In the genomic region with DNA sequence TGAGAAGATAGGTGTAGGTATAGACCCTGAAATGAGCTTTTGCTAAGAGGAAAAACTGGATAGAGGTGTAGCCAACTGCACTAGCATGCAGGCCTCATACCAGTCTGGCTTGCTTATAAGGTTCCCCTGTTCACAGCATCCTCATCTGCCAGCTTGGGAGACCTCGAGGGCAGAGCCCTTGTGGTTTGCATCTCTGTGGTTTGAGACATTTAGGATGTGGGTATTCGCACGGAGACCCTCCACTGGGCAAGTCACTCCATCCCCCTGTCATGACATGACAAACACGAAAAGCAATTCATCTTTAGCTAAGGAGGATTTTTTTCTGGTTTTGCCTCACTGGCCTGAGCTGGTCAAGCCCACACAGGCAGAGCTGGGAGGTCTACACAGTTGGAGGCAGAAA, we compare ENCODE assay signal across 46 mouse cellular contexts. TPM values are rescaled to one million over a fixed set of nuclear protein-coding genes. Genes with fewer than 3 reads are reported as not detected.
"Had no signal": no experiment of that assay in that cellular context is flagged by ENCODE, and none has a peak within 500 bp of the region (broad histone marks: within the 10 kb centered on the region; RNA-seq: fewer than 3 reads in every experiment).

No protein-coding gene starts in this region.

- ATAC-seq: liver, embryonic 12.5 days; liver, postnatal 0 days; lung, postnatal 0 days; midbrain, embryonic 13.5 days; midbrain, embryonic 15.5 days; midbrain, embryonic 16.5 days had no signal

- H3K4me3 ChIP-seq: limb, embryonic 10.5 days; limb, embryonic 12.5 days; limb, embryonic 13.5 days; limb, embryonic 15.5 days; liver, embryonic 12.5 days; liver, embryonic 13.5 days; liver, embryonic 15.5 days; lung, embryonic 15.5 days; megakaryocyte, embryonic 14.5 days; midbrain, embryonic 10.5 days; midbrain, embryonic 12.5 days; midbrain, embryonic 13.5 days; midbrain, embryonic 15.5 days; myocyte; neural tube, embryonic 12.5 days had no signal

- H3K27ac ChIP-seq: limb, embryonic 10.5 days; limb, embryonic 12.5 days; limb, embryonic 13.5 days; limb, embryonic 15.5 days; liver, embryonic 12.5 days; liver, embryonic 13.5 days; liver, embryonic 14.5 days; liver, embryonic 15.5 days; lung, embryonic 15.5 days; macrophage; midbrain, embryonic 10.5 days; midbrain, embryonic 12.5 days; midbrain, embryonic 13.5 days; midbrain, embryonic 15.5 days; neural tube, embryonic 12.5 days had no signal

- DNase-seq: left cerebral cortex, postnatal 4 days; liver; liver, embryonic 13.5 days; liver, postnatal 0 days; lung, adult 18-20 months; lung, adult 2 months; lung, embryonic 14.5 days; lung, postnatal 10 days; lung, postnatal 14 days; lung, postnatal 36 days; lung, postnatal 4 days; midbrain, embryonic 14.5 days had no signal

- H3K27me3 ChIP-seq: limb, embryonic 12.5 days; limb, embryonic 13.5 days; limb, embryonic 15.5 days; lung, embryonic 15.5 days; midbrain, embryonic 12.5 days; midbrain, embryonic 13.5 days; midbrain, embryonic 15.5 days; neural tube, embryonic 12.5 days had no signal

- H3K9me3 ChIP-seq: limb, embryonic 10.5 days; limb, embryonic 12.5 days; limb, embryonic 13.5 days; limb, embryonic 15.5 days; liver, embryonic 12.5 days; liver, embryonic 13.5 days; liver, embryonic 15.5 days; lung, embryonic 15.5 days; megakaryocyte, embryonic 14.5 days; midbrain, embryonic 10.5 days; midbrain, embryonic 12.5 days; midbrain, embryonic 13.5 days; midbrain, embryonic 15.5 days; neural tube, embryonic 12.5 days had no signal

- H3K4me2 ChIP-seq: limb, embryonic 12.5 days; limb, embryonic 13.5 days; limb, embryonic 15.5 days; liver, embryonic 11.5 days; liver, embryonic 12.5 days; liver, embryonic 13.5 days; liver, embryonic 15.5 days; lung, embryonic 14.5 days; lung, embryonic 15.5 days; midbrain, embryonic 12.5 days; midbrain, embryonic 13.5 days; midbrain, embryonic 15.5 days; neural tube, embryonic 12.5 days had no signal

- H3K4me1 ChIP-seq: midbrain, embryonic 12.5 days; midbrain, embryonic 13.5 days; midbrain, embryonic 15.5 days; neural tube, embryonic 12.5 days had no signal

- H3K9ac ChIP-seq: limb, embryonic 12.5 days; limb, embryonic 13.5 days; limb, embryonic 15.5 days; liver, embryonic 12.5 days; liver, embryonic 13.5 days; liver, embryonic 14.5 days; liver, embryonic 15.5 days; liver, postnatal 0 days; lung, embryonic 14.5 days; lung, embryonic 15.5 days; midbrain, embryonic 12.5 days; midbrain, embryonic 13.5 days; midbrain, embryonic 15.5 days; neural tube, embryonic 12.5 days had no signal

- H3K36me3 ChIP-seq: limb, embryonic 10.5 days; limb, embryonic 12.5 days; limb, embryonic 13.5 days; limb, embryonic 15.5 days; liver, embryonic 12.5 days; liver, embryonic 13.5 days; liver, embryonic 15.5 days; lung, embryonic 15.5 days; midbrain, embryonic 10.5 days; midbrain, embryonic 12.5 days; midbrain, embryonic 13.5 days; midbrain, embryonic 15.5 days; neural tube, embryonic 12.5 days had no signal

RNA-seq across cellular contexts. Expression of a gene that starts 8.2 kb away (rescaled TPM):
- total RNA-seq: left cerebral cortex, postnatal 10 days; left cerebral cortex, postnatal 14 days; left cerebral cortex, postnatal 25 days; left cerebral cortex, postnatal 36 days; left cerebral cortex, postnatal 4 days; liver, adult 2 months; megakaryocyte progenitor cell, adult 5-6 weeks; megakaryocyte, adult 5-6 weeks; megakaryocyte-erythroid progenitor cell, adult 5-6 weeks; midbrain, postnatal 0 days; monocyte, adult 5-6 weeks had no signal
- polyA plus RNA-seq: limb, embryonic 10.5 days; limb, embryonic 11.5 days; limb, embryonic 12.5 days; limb, embryonic 13.5 days; limb, embryonic 14.5 days; limb, embryonic 15.5 days; liver, adult 2 months; liver, embryonic 11.5 days; liver, embryonic 12.5 days; liver, embryonic 13.5 days; liver, embryonic 14.5 days; liver, embryonic 15.5 days; liver, embryonic 16.5 days; liver, postnatal 0 days; lung, adult 2 months; lung, embryonic 14.5 days; lung, embryonic 15.5 days; lung, embryonic 16.5 days; lung, postnatal 0 days; macrophage; midbrain, embryonic 10.5 days; midbrain, embryonic 12.5 days; midbrain, embryonic 13.5 days; midbrain, embryonic 14.5 days; midbrain, embryonic 15.5 days; midbrain, embryonic 16.5 days; midbrain, postnatal 0 days; myocyte; neural tube, embryonic 11.5 days; neural tube, embryonic 12.5 days had no signal
